Mouse (Mus musculus) kidney, postnatal 4 days (tissue): ENCODE results near the gene Rnf220.

Experiments used
- DNase-seq, 2 experiments: peaks; one replicate each; pipeline ENCODE4 v3.0.0; 2021; ENCODE audit warnings: mixed read lengths in 2 of 2

The Rnf220 gene

GRCm38 (mm10) chr4:117374078-117374540, 122.7 kb downstream of the Rnf220 start:
- no peak for DNase-seq

DNA sequence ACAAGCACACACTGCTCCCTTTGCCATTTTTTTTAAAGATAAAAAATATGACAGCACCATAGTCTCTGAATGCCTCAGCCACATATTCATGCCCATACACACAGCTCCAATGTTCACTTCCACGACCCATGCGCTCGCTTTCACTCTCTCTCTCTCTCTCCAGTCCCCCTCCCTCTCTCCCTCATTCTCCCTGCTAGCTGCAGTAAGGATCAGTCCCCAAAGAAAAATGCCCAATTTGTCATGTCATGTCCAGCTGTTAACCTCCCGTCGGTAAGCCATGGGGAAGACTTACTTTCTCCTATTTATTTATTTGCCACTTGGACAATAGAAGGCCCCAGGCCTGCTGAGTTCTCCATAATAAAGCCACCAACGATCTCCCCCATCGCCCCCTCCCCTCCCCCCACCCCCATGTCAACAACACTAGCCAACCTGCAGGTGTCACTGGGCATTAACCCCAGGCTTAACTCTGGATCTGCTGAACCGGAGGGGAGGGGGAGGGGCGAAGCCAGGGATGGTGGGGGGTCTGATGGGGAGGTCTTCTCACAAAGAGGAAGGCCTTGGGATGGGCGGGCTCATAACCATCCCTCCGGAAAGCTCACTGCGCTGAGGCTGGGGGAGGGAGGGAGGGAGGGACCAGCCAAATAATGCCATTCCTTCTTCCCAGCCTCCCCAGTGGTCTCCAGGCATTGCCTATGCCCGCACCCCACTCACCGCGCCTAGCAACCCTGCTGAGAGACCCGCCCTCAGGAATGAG, 123.4 kb downstream of the Rnf220 start:
- peak; percentile 60 to 72 for DNase-seq

GRCm38 (mm10) chr4:117371896-117372295, 125.0 kb downstream of the Rnf220 start:
- peak; percentile 24 to 43 for DNase-seq

DNA sequence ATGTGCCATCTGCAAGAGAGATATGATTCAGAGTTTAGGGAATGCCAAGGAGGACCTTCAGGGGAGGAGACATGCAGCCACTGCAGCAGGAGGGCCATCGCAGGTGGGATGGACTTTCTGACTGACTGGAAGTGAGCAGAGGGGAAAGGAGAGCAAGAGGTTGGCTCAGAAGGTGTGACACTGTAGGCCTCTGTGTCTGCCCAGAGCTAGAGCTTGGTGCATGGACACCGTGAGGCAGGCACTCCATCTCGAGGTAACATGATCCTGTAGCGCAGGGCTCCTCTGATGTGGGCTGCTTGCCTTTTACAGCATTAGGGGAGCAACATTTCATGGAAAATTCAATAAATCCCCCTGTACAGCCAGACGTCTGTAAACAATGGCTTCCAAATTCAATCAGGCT, 126.5 kb downstream of the Rnf220 start:
- DNase-seq = no peak

DNA sequence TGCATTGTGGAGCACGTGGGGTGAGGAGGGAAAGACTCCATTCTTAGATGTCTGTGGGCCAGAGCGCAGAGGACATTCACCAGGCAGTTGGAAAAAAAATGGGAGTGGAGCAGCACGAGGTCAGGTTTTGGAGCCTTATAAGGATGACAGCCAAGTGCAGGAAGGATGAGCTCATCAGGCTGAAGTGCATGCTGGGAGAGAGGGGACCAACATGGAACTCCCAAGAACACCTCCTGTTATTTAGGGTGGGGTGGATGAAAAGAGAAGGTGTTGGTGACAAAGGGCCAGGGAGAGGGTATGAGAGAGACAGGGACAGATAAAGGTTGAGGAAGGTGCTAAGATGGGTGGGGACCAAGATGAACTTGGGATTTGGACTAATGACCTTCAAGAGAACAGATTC, 127.3 kb downstream of the Rnf220 start:
- no peak for DNase-seq

- no peak for DNase-seq
Observed at GRCm38 (mm10) chr4:117367365-117367764, 129.5 kb downstream of the Rnf220 start.

GRCm38 (mm10) chr4:117362085-117362484, 134.8 kb downstream of the Rnf220 start:
- DNase-seq = no peak

DNA sequence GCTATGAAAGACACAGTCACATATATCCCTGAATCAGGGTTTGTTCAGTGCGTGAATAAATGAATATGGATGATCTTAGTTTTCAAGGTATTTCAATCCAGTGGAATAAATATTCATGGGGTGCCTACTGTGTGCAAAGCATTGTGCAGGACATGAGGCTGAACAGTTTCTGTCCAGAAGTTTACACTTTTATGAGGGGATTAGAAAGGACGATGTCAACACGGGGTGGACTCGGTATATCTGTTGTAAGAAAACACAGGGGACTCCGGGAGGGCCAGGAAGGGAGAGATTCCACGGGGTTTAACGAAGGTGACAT, 135.3 kb downstream of the Rnf220 start:
- no peak for DNase-seq

DNA sequence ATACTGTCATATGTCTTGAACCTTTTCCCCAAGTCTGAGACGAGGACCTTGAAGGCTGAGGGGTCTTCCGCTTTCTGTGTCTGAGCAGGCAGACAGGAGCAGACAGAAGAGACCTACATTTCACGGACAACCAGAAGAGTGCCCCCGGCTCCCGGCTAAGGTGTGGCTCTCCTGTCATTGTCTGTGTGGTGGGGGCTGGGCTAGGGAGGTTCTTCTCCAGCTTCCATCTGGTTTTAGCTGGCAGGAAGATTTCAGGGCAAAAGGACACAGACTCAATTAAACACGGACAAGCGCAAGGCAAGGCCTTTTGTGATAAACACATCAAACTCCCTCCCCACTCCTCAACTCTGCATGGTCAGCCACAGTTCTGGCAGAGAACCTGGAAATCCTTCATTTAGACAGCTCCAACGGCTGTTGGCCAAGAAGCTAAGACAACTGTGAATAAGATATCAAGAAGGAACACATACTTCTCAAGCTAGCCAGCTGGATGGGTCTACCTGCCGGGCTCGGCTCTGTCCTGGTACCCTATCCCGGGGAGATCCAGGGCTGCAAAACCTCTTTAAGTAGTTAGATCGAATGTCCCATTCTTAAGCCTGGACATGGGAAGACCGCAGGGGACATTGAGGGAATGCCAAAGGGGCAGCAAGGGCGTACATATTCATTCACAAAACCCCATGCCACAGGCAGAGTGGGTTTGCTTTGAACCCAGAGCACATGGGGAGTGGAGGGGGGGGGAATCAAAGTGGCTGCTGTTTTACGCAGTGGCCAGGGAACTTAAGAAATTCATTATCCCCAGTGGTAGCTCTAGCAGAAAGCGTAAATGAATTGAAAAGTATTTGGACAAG, 135.9 kb downstream of the Rnf220 start:
- peak in 1 of 2 experiments; percentile 22 for DNase-seq

- no peak for DNase-seq
Observed at GRCm38 (mm10) chr4:117359803-117360382, 137.0 kb downstream of the Rnf220 start.

- no peak for DNase-seq
Observed at GRCm38 (mm10) chr4:117357917-117358316, 138.9 kb downstream of the Rnf220 start.

- no peak for DNase-seq
Observed at GRCm38 (mm10) chr4:117357104-117357503, 139.7 kb downstream of the Rnf220 start.

DNA sequence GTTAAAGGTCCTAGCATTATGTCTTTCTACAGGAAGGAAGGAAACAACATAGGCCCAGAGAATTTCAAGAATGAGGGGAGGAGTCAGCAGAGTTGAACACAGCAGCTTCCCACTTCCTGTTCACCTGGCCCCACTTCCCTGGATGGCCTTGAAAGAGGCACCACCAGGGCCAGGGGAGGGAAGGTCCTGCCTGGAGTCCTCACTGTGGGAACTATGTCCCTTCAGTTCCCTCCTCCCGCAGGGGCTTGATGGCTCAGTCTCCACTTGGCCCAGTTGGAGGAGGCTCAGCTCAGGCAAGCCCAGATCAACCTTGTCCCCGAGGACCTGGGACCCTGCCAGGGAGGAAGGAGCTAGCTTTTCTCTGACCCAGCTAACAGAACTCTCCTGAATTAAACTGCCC, 140.6 kb downstream of the Rnf220 start:
- peak; percentile 30 to 41 for DNase-seq

DNA sequence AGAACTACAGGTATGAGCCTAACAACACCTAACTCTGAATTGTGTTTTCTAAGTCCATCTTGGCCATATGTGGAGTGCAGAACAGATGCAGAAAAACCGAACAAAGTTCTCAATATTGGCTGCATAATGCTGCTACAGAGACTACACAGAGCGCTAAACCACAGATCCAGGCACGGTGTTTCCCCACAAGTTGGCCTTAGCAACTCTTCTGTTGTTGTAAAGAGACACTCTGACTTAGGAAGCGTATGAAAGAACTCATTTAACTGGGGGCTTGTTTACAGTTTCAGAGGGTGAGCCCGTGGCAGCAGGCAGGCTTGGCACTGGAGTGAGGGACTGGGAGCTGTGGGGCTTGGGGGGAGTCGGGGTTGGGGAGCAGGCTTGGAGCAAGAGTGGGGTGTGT, 142.2 kb downstream of the Rnf220 start:
- DNase-seq = no peak

DNA sequence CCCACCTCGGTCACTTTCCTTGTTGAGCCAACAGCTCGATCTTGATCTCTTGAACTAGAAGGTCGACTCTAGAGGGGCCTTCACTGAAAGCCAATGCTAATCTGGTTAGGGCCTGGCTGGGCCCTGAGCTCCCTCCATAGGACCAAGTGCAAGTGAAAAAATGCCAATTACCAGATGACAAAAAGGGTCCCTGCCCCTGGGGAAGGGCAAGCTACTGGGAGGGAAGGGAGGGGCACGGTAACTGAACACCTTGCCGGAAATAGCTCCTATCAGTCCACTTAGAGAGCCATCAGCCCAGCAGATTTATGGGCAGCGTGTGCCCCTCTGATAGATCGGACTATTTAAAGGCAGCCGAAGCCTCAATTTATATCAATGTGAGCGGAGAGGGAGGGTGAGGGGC, 143.9 kb downstream of the Rnf220 start:
- no peak for DNase-seq

DNA sequence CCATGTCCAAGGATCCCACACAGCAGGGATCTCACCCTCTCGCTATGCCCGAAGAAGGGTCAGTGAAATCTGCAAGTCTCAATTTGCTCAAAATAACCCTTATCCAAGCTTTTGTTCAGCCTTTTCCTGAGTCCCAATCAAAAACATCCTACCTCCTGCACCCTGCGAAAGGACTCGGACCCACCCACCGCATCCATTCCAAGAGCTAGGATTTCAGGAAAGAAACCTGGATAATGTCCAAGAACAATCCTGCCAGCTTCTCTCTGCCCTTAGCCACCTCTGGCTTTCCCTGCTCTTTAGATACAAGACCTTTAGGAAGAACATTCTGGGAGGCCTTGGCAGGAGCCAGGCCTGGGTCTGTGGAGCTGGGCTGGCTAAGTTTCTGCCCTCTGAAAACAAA, 144.8 kb downstream of the Rnf220 start:
- no peak for DNase-seq

GRCm38 (mm10) chr4:117350139-117350693, 146.6 kb downstream of the Rnf220 start:
- DNase-seq = no peak

DNA sequence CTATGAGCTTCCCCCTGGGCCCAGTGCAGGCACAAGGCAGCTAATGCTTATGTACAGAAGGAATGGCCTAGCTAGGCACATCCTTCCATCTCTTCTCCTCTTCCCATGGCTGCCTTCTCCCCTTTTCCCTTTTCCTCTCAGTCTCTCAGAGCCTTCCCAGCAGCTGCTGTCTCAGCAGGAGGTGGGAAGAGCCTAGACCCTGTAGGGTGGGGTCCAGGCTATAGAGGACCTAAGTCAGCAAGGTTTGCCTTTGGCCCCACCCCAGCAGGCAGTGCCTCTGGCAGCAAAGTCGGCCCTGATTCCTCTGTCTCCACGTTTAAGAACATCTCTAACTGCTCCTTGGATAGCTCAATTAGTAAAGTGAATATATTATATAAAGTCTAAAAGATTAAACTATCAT, 147.5 kb downstream of the Rnf220 start:
- no peak for DNase-seq

- DNase-seq = peak; percentile 9 to 47
Observed at GRCm38 (mm10) chr4:117346025-117346424, 150.8 kb downstream of the Rnf220 start.

DNA sequence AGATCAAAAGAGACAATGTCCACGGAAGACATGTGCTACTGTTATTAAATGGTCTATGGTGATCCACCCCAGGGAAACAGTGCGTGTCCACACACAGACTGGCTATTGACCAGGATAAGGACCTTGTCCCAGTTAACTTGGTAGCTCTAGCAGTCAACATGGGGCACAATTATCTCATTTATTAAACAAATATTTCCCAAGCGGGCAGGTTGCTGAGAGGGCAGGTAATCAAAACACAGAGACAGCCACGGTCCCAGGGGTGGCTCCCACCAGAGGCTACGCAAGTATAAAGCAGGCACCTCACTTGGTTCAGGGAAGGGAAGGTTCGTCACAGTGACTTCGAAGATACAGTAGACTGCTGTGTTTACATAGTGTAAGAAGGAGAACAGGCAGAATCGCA, 153.5 kb downstream of the Rnf220 start:
- no peak for DNase-seq

GRCm38 (mm10) chr4:117342751-117343150, 154.1 kb downstream of the Rnf220 start:
- peak; percentile 51 to 62 for DNase-seq

DNA sequence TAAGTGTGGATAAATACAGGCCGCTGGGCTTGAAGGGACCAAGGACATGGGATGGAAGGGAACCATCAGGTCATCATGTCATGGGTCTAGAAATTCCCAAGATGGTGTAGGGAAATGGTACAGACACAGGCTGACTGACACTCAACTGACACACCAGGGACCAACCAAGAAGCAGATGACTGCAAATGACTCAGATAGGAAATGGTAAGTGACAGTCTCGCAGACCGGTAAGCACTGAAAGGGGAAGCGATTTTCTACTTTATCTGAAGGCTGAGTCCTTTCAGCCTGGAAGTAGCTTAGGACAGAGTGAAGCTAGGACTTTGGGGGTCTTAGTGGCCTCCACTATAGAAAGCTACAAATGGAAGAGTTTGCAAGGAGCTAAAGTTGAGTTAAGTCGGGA, 155.6 kb downstream of the Rnf220 start:
- no peak for DNase-seq

- DNase-seq = no peak
Observed at GRCm38 (mm10) chr4:117339796-117340195, 157.1 kb downstream of the Rnf220 start.
